Mouse (Mus musculus) heart, adult 2 months (tissue): ENCODE data around the gene Cmtm4. TPM values are rescaled to one million over a fixed set of nuclear protein-coding genes. Genes with fewer than 3 reads are reported as not detected.

ENCODE experiments used
- DNase-seq, 2 experiments: peaks; one replicate each; pipeline ENCODE4 v3.0.0; 2021
- H3K27ac ChIP-seq: fragments of 200-600 bp; 2 replicates; pipeline ENCODE4 v1.8.1; 2022
- H3K27me3 ChIP-seq: fragments of 200-500 bp; 2 replicates; pipeline ENCODE4 v1.6.1; 2012; ENCODE audit warnings: mild to moderate bottlenecking, low read length, inconsistent platforms, mixed read lengths; ENCODE audit not compliant: control insufficient read depth, insufficient read depth
- H3K36me3 ChIP-seq: fragments of 200-500 bp; 2 replicates; pipeline ENCODE4 v1.6.1; 2012; ENCODE audit warnings: low read length, inconsistent platforms; ENCODE audit not compliant: control insufficient read depth, insufficient read depth
- H3K4me1 ChIP-seq: fragments of 200-500 bp; 2 replicates; pipeline ENCODE4 v1.6.1; 2011; ENCODE audit warnings: low read length; ENCODE audit not compliant: control insufficient read depth, insufficient read depth
- H3K4me3 ChIP-seq: fragments of 200-600 bp; 2 replicates; pipeline ENCODE4 v1.8.1; 2022
- H3K79me2 ChIP-seq: fragments of 200-500 bp; replicated peaks from 2 replicates; pipeline ENCODE4 v1.6.1; 2012; ENCODE audit warnings: mild to moderate bottlenecking, inconsistent platforms, low read length, moderate library complexity, mixed read lengths; ENCODE audit not compliant: control insufficient read depth, insufficient read depth
- H3K9ac ChIP-seq: fragments of 200-500 bp; 2 replicates; pipeline ENCODE4 v1.6.1; 2012; ENCODE audit warnings: low read depth, mild to moderate bottlenecking, control low read depth, inconsistent platforms, low read length, mixed read lengths
- CTCF ChIP-seq: fragments of 200-600 bp; IDR thresholded peaks from 2 replicates; pipeline ENCODE4 v1.8.1; 2022; ENCODE audit warnings: antibody characterized with exemption, mild to moderate bottlenecking, moderate library complexity
- EP300 ChIP-seq: fragments of 200-500 bp; IDR thresholded peaks from 2 replicates; pipeline ENCODE4 v1.6.1; 2011; ENCODE audit warnings: low read depth, low read length, control low read depth; ENCODE audit not compliant: insufficient read depth
- POLR2A ChIP-seq: fragments of 200-500 bp; IDR thresholded peaks from 2 replicates; pipeline ENCODE4 v1.6.1; 2011; ENCODE audit warnings: mild to moderate bottlenecking, low read depth, low read length, control low read depth; ENCODE audit not compliant: insufficient read depth
- WGBS: fragments of 180-500 bp; shearing (Covaris S2); methylation state at CpG from one replicate; pipeline ENCODE4 v1.1.7; 2018; 5-methylcytosine and 5-hydroxymethylcytosine counted together
- intact Hi-C: fragments of 180-260 bp; cut with DNase I; formaldehyde crosslinking; loops from one replicate; pipeline ENCODE4 v1.15.1; 2025
- polyA plus RNA-seq: library from polyadenylated mRNA; depleted of rRNA; stranded (reverse); fragments of >200 nt; gene quantifications from 2 replicates; pipeline ENCODE4 v1.2.3, GENCODE M21; 2012
- total RNA-seq, 2 experiments: library from RNA; stranded (reverse); gene quantifications; 2 replicates each; pipeline ENCODE4 v1.2.3; 2021

Cmtm4 gene
- total and polyA plus RNA-seq, 3 experiments: 7.3 to 11.4 (median 10.0) TPM

GRCm38 (mm10) chr8:104408328-104409110 lies 12.9 kb upstream of the Cmtm4 start:
- Histone ChIP-seq H3K4me3 (no peak overlapping the region), H3K79me2 (no peaks in the 10 kb centered on the region), H3K4me1 (peaks cover 6% of the 10 kb centered on the region), H3K36me3 (no peaks in the 10 kb centered on the region), H3K9ac (no peak overlapping the region), H3K27me3 (no peaks in the 10 kb centered on the region), H3K27ac (peak overlapping the region; percentile 20; the same call in 1 of the 2 replicates)
- WGBS: 59% methylated on average over 7 of the region's 7 CpGs
- intact Hi-C loops: no loop called here
- TF ChIP-seq CTCF: no peak
- DNase-seq: peak in 1 of 2 experiments; percentile 17

GRCm38 (mm10) chr8:104406340-104407128 lies 10.9 kb upstream of the Cmtm4 start:
- no peak overlapping the region for H3K27ac ChIP-seq
- H3K27me3 ChIP-seq: no peaks in the 10 kb centered on the region
- no peak overlapping the region for H3K4me3 ChIP-seq
- H3K79me2 ChIP-seq: no peaks in the 10 kb centered on the region
- no peak for TF ChIP-seq CTCF
- TF ChIP-seq EP300: no peak
- no peak for TF ChIP-seq POLR2A
- no peak overlapping the region for H3K9ac ChIP-seq
- intact Hi-C loops: no loop called here
- H3K4me1 ChIP-seq: peaks cover 6% of the 10 kb centered on the region
- no peaks in the 10 kb centered on the region for H3K36me3 ChIP-seq
- DNase-seq: no peak
- 89% methylated on average over 6 of the region's 6 CpGs for WGBS

DNA sequence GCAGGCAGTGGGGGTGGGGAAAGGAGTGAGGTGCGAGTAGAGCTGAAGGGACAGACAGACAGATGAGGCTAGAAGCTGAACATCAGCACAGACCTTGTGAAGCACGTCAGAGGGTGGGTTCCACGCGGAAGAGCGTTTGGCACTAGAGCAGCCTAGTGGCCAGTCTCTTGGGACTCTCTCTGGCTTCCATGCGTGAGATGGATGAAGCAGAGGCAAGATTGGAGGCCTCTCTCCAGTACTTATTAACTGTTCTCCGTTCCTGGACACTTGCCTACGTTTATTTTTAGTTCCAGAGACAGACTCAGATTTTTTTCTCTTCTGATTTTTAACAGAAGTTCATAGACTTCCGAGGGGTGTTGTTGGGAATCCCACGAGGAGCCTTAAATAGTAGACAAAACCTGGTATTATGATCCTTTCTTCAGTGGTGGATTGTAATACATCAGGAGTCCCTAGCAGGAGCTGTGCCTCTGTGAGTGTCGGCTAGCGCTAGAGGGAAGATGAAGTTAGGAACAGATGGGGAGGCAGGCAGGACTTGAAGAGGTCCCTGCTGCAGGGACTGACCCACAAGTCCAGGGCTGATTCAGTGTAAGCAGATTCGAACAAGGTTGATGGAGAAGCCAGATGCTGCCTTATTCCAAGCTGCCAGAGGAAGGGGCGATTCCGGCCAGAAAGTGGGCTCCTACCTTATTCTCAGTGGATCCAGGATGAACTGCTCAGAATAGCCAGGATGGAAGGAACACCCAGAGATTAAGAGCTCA lies 10.0 kb upstream of the Cmtm4 start:
- Histone ChIP-seq H3K4me3 (no peak overlapping the region), H3K9ac (peak overlapping the region; percentile 31; the same call in 1 of the 2 replicates), H3K4me1 (peaks cover 6% of the 10 kb centered on the region), H3K27ac (peak overlapping the region; percentile 56), H3K36me3 (no peaks in the 10 kb centered on the region), H3K27me3 (no peaks in the 10 kb centered on the region), H3K79me2 (no peaks in the 10 kb centered on the region)
- no peak for TF ChIP-seq POLR2A
- intact Hi-C loops: no loop called here
- WGBS: 25% methylated on average over 15 of the region's 15 CpGs
- peak in 1 of 2 experiments; percentile 36 for DNase-seq

GRCm38 (mm10) chr8:104403596-104403995 lies 8.0 kb upstream of the Cmtm4 start:
- Histone ChIP-seq H3K27me3 (no peaks in the 10 kb centered on the region), H3K27ac (no peak overlapping the region), H3K9ac (no peak overlapping the region), H3K4me3 (no peak overlapping the region), H3K4me1 (peaks cover 6% of the 10 kb centered on the region), H3K79me2 (no peaks in the 10 kb centered on the region), H3K36me3 (no peaks in the 10 kb centered on the region)
- peak; percentile 67 for TF ChIP-seq CTCF
- no peak for TF ChIP-seq POLR2A
- 73% methylated on average over 3 of the region's 3 CpGs for WGBS
- intact Hi-C loops: no loop called here
- no peak for DNase-seq

- TF ChIP-seq CTCF (peak; percentile 17; the same call in 1 of the 2 replicates), EP300 (no peak), POLR2A (no peak)
- Histone ChIP-seq H3K9ac (peak overlapping the region; percentile 88), H3K79me2 (peaks cover 5% of the 10 kb centered on the region), H3K27me3 (no peaks in the 10 kb centered on the region), H3K27ac (peak overlapping the region; percentile 82), H3K4me3 (peak overlapping the region; percentile 94), H3K36me3 (no peaks in the 10 kb centered on the region), H3K4me1 (peaks cover 2% of the 10 kb centered on the region; the same call in 1 of the 2 replicates)
- peak in 1 of 2 experiments; percentile 24 for DNase-seq
- intact Hi-C loops: loop anchor here (2.0 to 5.0 kb wide), 3 partner anchors 18 to 50 kb away; partner anchors contain the start of gene Dync1li2
- WGBS: under 1% methylated on average over 75 of the region's 82 CpGs
Observed at GRCm38 (mm10) chr8:104394801-104395702, 555 bp downstream of the Cmtm4 start.
